Mouse (Mus musculus): ENCODE data around the gene Runx3. TPM values are rescaled to one million over a fixed set of nuclear protein-coding genes. Genes with fewer than 3 reads are reported as not detected.

Runx3 gene
- polyA plus RNA-seq, 1 experiment = 4.4 TPM

- H3K4me1 ChIP-seq (ENCODE audit: control insufficient read depth, insufficient read depth, low read length) = no peaks in the 10 kb centered on the region
- no peak overlapping the region for H3K27ac ChIP-seq (ENCODE audit: insufficient read depth, low read length)
- no peak for TF ChIP-seq CTCF (IDR thresholded peaks at IDR 0.05; ENCODE audit: borderline replicate concordance, insufficient read depth, low read length)
- no peak for TF ChIP-seq POLR2A (IDR thresholded peaks at IDR 0.05; ENCODE audit: low read depth, low read length)
- H3K4me3 ChIP-seq (ENCODE audit: insufficient read depth, low read length) = no peak overlapping the region; the same call in 1 of the 2 replicates
Measured at GRCm38 (mm10) chr4:135203806-135204560, 83.5 kb downstream of the Runx3 start.

GRCm38 (mm10) chr4:135204666-135205065 lies 84.2 kb downstream of the Runx3 start:
- Histone ChIP-seq H3K4me1 (ENCODE audit: control insufficient read depth, insufficient read depth, low read length) (no peaks in the 10 kb centered on the region), H3K27ac (ENCODE audit: insufficient read depth, low read length) (no peak overlapping the region), H3K4me3 (ENCODE audit: insufficient read depth, low read length) (no peak overlapping the region)
- TF ChIP-seq CTCF (IDR thresholded peaks at IDR 0.05; ENCODE audit: borderline replicate concordance, insufficient read depth, low read length) = no peak
- no peak for TF ChIP-seq POLR2A (IDR thresholded peaks at IDR 0.05; ENCODE audit: low read depth, low read length)

GRCm38 (mm10) chr4:135205254-135205653 lies 84.8 kb downstream of the Runx3 start:
- Histone ChIP-seq H3K4me1 (ENCODE audit: control insufficient read depth, insufficient read depth, low read length) (no peaks in the 10 kb centered on the region), H3K27ac (ENCODE audit: insufficient read depth, low read length) (no peak overlapping the region), H3K4me3 (ENCODE audit: insufficient read depth, low read length) (no peak overlapping the region)
- no peak for TF ChIP-seq CTCF (IDR thresholded peaks at IDR 0.05; ENCODE audit: borderline replicate concordance, insufficient read depth, low read length)
- no peak for TF ChIP-seq POLR2A (IDR thresholded peaks at IDR 0.05; ENCODE audit: low read depth, low read length)

GRCm38 (mm10) chr4:135205711-135206600 lies 85.5 kb downstream of the Runx3 start:
- no peaks in the 10 kb centered on the region for H3K4me1 ChIP-seq (ENCODE audit: control insufficient read depth, insufficient read depth, low read length)
- TF ChIP-seq POLR2A (IDR thresholded peaks at IDR 0.05; ENCODE audit: low read depth, low read length) (no peak), CTCF (IDR thresholded peaks at IDR 0.05; ENCODE audit: borderline replicate concordance, insufficient read depth, low read length) (peak; percentile 57; the same call in 1 of the 2 replicates)
- no peak overlapping the region for H3K27ac ChIP-seq (ENCODE audit: insufficient read depth, low read length)
- H3K4me3 ChIP-seq (ENCODE audit: insufficient read depth, low read length) = peak overlapping the region; percentile 16

GRCm38 (mm10) chr4:135209846-135210245 lies 89.4 kb downstream of the Runx3 start:
- no peak overlapping the region for H3K27ac ChIP-seq (ENCODE audit: insufficient read depth, low read length)
- H3K4me3 ChIP-seq (ENCODE audit: insufficient read depth, low read length) = no peak overlapping the region
- TF ChIP-seq POLR2A (IDR thresholded peaks at IDR 0.05; ENCODE audit: low read depth, low read length) = no peak
- TF ChIP-seq CTCF (IDR thresholded peaks at IDR 0.05; ENCODE audit: borderline replicate concordance, insufficient read depth, low read length) = no peak
- H3K4me1 ChIP-seq (ENCODE audit: control insufficient read depth, insufficient read depth, low read length) = no peaks in the 10 kb centered on the region

- H3K4me1 ChIP-seq (ENCODE audit: control insufficient read depth, insufficient read depth, low read length) = no peaks in the 10 kb centered on the region; the same call in 1 of the 2 replicates
- H3K4me3 ChIP-seq (ENCODE audit: insufficient read depth, low read length) = no peak overlapping the region
- H3K27ac ChIP-seq (ENCODE audit: insufficient read depth, low read length) = no peak overlapping the region
- TF ChIP-seq POLR2A (IDR thresholded peaks at IDR 0.05; ENCODE audit: low read depth, low read length) (no peak), CTCF (IDR thresholded peaks at IDR 0.05; ENCODE audit: borderline replicate concordance, insufficient read depth, low read length) (peak; percentile 72; the same call in 1 of the 2 replicates)
Measured at GRCm38 (mm10) chr4:135219652-135220051, 99.2 kb downstream of the Runx3 start.

GRCm38 (mm10) chr4:135220641-135221040 lies 100.2 kb downstream of the Runx3 start:
- Histone ChIP-seq H3K4me3 (ENCODE audit: insufficient read depth, low read length) (no peak overlapping the region), H3K27ac (ENCODE audit: insufficient read depth, low read length) (no peak overlapping the region), H3K4me1 (ENCODE audit: control insufficient read depth, insufficient read depth, low read length) (no peaks in the 10 kb centered on the region; the same call in 1 of the 2 replicates)
- no peak for TF ChIP-seq CTCF (IDR thresholded peaks at IDR 0.05; ENCODE audit: borderline replicate concordance, insufficient read depth, low read length)
- no peak for TF ChIP-seq POLR2A (IDR thresholded peaks at IDR 0.05; ENCODE audit: low read depth, low read length)

GRCm38 (mm10) chr4:135221632-135222407 lies 101.4 kb downstream of the Runx3 start:
- Histone ChIP-seq H3K27ac (ENCODE audit: insufficient read depth, low read length) (peak overlapping the region; percentile 39; the same call in 1 of the 2 replicates), H3K4me1 (ENCODE audit: control insufficient read depth, insufficient read depth, low read length) (no peaks in the 10 kb centered on the region; the same call in 1 of the 2 replicates), H3K4me3 (ENCODE audit: insufficient read depth, low read length) (no peak overlapping the region)
- no peak for TF ChIP-seq POLR2A (IDR thresholded peaks at IDR 0.05; ENCODE audit: low read depth, low read length)
- no peak for TF ChIP-seq CTCF (IDR thresholded peaks at IDR 0.05; ENCODE audit: borderline replicate concordance, insufficient read depth, low read length)

GRCm38 (mm10) chr4:135223808-135224207 lies 103.4 kb downstream of the Runx3 start:
- no peak overlapping the region for H3K4me3 ChIP-seq (ENCODE audit: insufficient read depth, low read length)
- H3K4me1 ChIP-seq (ENCODE audit: control insufficient read depth, insufficient read depth, low read length) = no peaks in the 10 kb centered on the region; the same call in 1 of the 2 replicates
- no peak overlapping the region for H3K27ac ChIP-seq (ENCODE audit: insufficient read depth, low read length)
- no peak for TF ChIP-seq POLR2A (IDR thresholded peaks at IDR 0.05; ENCODE audit: low read depth, low read length)
- no peak for TF ChIP-seq CTCF (IDR thresholded peaks at IDR 0.05; ENCODE audit: borderline replicate concordance, insufficient read depth, low read length)

All from embryonic fibroblast, embryonic 13.5 days (primary cell).